Mouse (Mus musculus) midbrain, embryonic 11.5 days (tissue): ENCODE results near the gene Hint3. TPM values are rescaled to one million over a fixed set of nuclear protein-coding genes. Genes with fewer than 3 reads are reported as not detected.

Experiments
- ATAC-seq: fragments of 200-750 bp; cut with Nextera tagmentation; 2 replicates; pipeline ENCODE4 v1.8.0; 2017; ENCODE audit warnings: moderate TSS enrichment, moderate library complexity; ENCODE audit not compliant: low FRiP score
- DNase-seq: peaks from one replicate; pipeline ENCODE4 v3.0.0; 2015; ENCODE audit warnings: low spot score; ENCODE audit errors: missing footprints
- H3K27ac ChIP-seq: fragments of 300-500 bp; sonication (generic); 2 replicates; pipeline ENCODE4 v1.5.1; 2014; ENCODE audit warnings: low read depth, low read length
- H3K27me3 ChIP-seq: fragments of 300-500 bp; sonication (generic); 2 replicates; pipeline ENCODE4 v1.6.1; 2014; ENCODE audit warnings: mild to moderate bottlenecking, low read length, moderate library complexity, mixed read lengths; ENCODE audit not compliant: control insufficient read depth, insufficient read depth
- H3K36me3 ChIP-seq: fragments of 300-500 bp; sonication (generic); 2 replicates; pipeline ENCODE4 v1.6.1; 2014; ENCODE audit warnings: mild to moderate bottlenecking, low read length, moderate library complexity, mixed read lengths; ENCODE audit not compliant: control insufficient read depth, insufficient read depth
- H3K4me1 ChIP-seq: fragments of 300-500 bp; sonication (generic); 2 replicates; pipeline ENCODE4 v1.6.1; 2014; ENCODE audit warnings: low read length; ENCODE audit not compliant: control insufficient read depth, insufficient read depth
- H3K4me2 ChIP-seq: fragments of 300-500 bp; sonication (generic); 2 replicates; pipeline ENCODE4 v1.6.1; 2014; ENCODE audit warnings: mild to moderate bottlenecking, moderate library complexity
- H3K4me3 ChIP-seq: fragments of 300-500 bp; sonication (generic); 2 replicates; pipeline ENCODE4 v1.5.1; 2014; ENCODE audit warnings: low read depth, low read length
- H3K9ac ChIP-seq: fragments of 300-500 bp; sonication (generic); 2 replicates; pipeline ENCODE4 v1.6.1; 2014; ENCODE audit warnings: low read length
- H3K9me3 ChIP-seq: fragments of 300-500 bp; sonication (generic); 2 replicates; pipeline ENCODE4 v1.6.1; 2016; ENCODE audit warnings: low read length; ENCODE audit not compliant: control insufficient read depth
- WGBS: fragments of 180-500 bp; shearing (Covaris S2); extraction: QIAGEN DNeasy Blood & Tissue Kit; methylation state at CpG from one replicate; pipeline ENCODE4 v1.1.7; 2014; 5-methylcytosine and 5-hydroxymethylcytosine counted together
- polyA plus RNA-seq: library from polyadenylated mRNA; unstranded; fragments of >200 nt; fragmentation: Nextera tagmentation; extraction: Ambion mirVana; gene quantifications from 2 replicates; pipeline ENCODE4 v1.2.1, GENCODE M21; 2014

Gene Hint3
- polyA plus RNA-seq, 1 experiment from 2014 or later = 19.4 TPM

DNA sequence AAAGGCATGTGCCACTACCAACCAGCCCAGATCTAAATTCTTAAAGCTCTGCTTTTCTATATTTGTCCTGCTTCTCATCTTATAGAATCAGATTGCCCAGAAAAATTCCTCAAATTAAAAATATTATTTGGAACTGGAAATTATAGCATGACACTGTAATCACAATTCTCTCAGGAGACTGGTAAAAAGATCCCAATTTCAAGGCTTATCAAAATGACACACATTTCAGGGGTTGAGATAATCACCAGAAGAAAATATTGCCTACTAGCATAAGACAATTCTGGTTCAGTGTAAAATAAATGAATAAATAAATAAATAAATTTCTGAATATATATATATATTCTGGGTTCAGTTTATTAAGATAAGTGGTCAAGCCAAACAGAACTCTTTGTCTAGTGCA lies 19.8 kb downstream of the Hint3 start:
- H3K9ac ChIP-seq = no peak overlapping the region
- no peak overlapping the region for H3K4me2 ChIP-seq
- H3K9me3 ChIP-seq = no peaks in the 10 kb centered on the region
- H3K4me1 ChIP-seq = no peaks in the 10 kb centered on the region
- H3K27me3 ChIP-seq = no peaks in the 10 kb centered on the region
- H3K36me3 ChIP-seq = no peaks in the 10 kb centered on the region
- ATAC-seq (no peak), DNase-seq (no peak)
- H3K4me3 ChIP-seq = no peak overlapping the region
- H3K27ac ChIP-seq = no peak overlapping the region

DNA sequence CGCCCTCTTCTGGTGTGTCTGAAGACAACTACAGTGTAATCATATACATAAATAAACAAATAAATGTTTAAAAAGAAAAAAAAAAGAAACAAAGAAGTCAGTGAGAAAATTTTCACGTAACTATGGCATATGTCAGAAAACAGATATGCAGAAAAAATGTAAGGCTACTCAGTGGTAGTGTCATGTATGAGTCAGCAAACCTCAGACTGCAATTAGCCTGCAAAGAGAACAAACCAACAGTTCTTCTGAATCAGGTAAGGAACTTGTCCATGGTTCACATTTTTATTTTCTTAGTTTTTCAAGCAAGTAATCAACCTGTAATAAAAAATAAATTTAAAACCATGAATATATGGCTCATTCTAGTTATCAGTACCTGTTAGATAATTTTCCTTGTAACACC lies 21.3 kb downstream of the Hint3 start:
- H3K27me3 ChIP-seq = no peaks in the 10 kb centered on the region
- H3K36me3 ChIP-seq = no peaks in the 10 kb centered on the region
- H3K4me3 ChIP-seq = no peak overlapping the region
- DNase-seq = no peak
- 75% methylated on average over 2 of the region's 2 CpGs for WGBS
- H3K9me3 ChIP-seq = no peaks in the 10 kb centered on the region
- ATAC-seq = no peak
- H3K27ac ChIP-seq = no peak overlapping the region
- no peak overlapping the region for H3K9ac ChIP-seq
- H3K4me1 ChIP-seq = no peaks in the 10 kb centered on the region
- H3K4me2 ChIP-seq = no peak overlapping the region

DNA sequence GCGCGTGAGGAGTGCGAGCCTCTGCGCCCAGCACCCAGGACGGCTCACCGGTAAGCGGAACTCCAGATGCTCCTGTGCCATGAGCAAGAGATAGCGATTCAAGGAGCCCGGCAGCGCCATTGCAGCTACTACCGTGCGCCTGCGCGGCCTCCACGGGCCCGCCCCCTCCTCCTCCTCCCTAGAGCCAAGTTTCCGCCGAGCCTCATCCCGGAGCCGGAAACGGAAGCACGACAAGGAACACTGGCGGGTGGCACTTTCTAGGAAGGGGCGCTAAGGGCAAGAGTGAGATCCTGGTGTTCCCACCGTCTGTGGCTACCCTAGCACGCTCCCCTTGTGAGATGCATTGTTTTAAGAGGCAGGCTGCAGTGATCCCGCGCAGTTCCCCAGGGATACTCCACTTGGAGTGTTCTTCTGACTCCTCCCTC lies 28.9 kb downstream of the Hint3 start, which contains the start of gene Trmt11:
Trmt11 (minus strand) TSS at position 208 of the 425 bp plus-strand sequence.
- H3K9ac ChIP-seq = peak within 1 kb of the TSS; percentile 85
- DNase-seq = peak; percentile 97
- no peaks in the 10 kb centered on the region for H3K9me3 ChIP-seq
- peak within 1 kb of the TSS; percentile 78 for H3K4me3 ChIP-seq
- peak within 1 kb of the TSS; percentile 62 for H3K4me2 ChIP-seq
- peaks cover 3% of the 10 kb centered on the region; the same call in 1 of the 2 replicates for H3K4me1 ChIP-seq
- WGBS = under 1% methylated on average over 27 of the region's 28 CpGs
- peaks cover 3% of the 10 kb centered on the region; the same call in 1 of the 2 replicates for H3K36me3 ChIP-seq
- peak; percentile 96 for ATAC-seq
- H3K27me3 ChIP-seq = no peaks in the 10 kb centered on the region
- H3K27ac ChIP-seq = peak within 1 kb of the TSS; percentile 66

DNA sequence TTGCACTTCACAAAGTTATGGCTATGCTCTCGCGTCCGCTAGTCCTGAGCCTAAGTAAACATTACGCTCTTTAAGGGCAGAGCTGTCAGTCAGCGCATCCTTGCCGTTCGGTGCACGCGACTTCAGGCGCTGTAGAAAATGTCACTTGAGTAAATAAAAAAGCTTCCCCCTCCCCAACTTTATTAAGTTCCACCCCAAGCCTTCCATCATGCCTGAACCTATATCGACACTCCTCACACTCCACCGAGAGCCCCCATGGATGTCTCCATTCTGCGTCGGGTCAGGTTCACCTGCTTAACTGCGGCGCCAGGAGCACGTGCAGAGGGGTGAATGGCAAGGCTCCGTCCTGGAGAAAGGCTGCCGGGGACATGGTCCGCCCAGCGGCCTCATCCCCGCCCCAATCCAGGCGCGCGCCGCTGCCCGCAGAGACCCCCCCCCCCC lies 29.3 kb downstream of the Hint3 start:
- H3K27ac ChIP-seq = peak overlapping the region; percentile 66
- H3K36me3 ChIP-seq = peaks cover 3% of the 10 kb centered on the region; the same call in 1 of the 2 replicates
- no peaks in the 10 kb centered on the region for H3K27me3 ChIP-seq
- peak overlapping the region; percentile 78 for H3K4me3 ChIP-seq
- H3K4me1 ChIP-seq = peaks cover 3% of the 10 kb centered on the region; the same call in 1 of the 2 replicates
- DNase-seq (peak; percentile 96), ATAC-seq (peak; percentile 91)
- H3K4me2 ChIP-seq = peak overlapping the region; percentile 62
- under 1% methylated on average over 27 of the region's 27 CpGs for WGBS
- H3K9me3 ChIP-seq = no peaks in the 10 kb centered on the region
- peak overlapping the region; percentile 85 for H3K9ac ChIP-seq

DNA sequence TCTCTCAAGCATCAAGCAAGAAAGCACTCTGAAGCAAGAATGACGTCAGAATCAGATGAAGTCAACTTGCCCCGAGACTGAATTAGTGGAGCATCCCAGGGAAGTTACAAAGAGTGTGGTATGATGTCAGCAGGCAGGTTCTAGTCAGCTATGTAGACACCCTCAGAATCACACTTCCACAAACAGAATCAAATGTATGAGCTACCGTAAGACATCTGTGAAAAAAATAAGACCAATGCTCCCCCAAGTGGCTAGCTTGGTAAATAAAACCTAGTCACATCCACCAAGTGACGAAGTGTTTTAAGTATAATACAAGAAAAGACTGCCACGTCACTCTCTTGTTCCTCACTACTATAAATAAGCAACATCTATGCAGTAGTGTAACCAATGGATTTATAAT lies 42.4 kb downstream of the Hint3 start:
- Histone ChIP-seq H3K4me3 (no peak overlapping the region), H3K36me3 (no peaks in the 10 kb centered on the region; the same call in 1 of the 2 replicates), H3K9me3 (no peaks in the 10 kb centered on the region), H3K4me1 (no peaks in the 10 kb centered on the region), H3K9ac (no peak overlapping the region), H3K4me2 (no peak overlapping the region), H3K27me3 (no peaks in the 10 kb centered on the region), H3K27ac (no peak overlapping the region)
- DNase-seq (no peak), ATAC-seq (no peak)
- 83% methylated on average over 5 of the region's 5 CpGs for WGBS

DNA sequence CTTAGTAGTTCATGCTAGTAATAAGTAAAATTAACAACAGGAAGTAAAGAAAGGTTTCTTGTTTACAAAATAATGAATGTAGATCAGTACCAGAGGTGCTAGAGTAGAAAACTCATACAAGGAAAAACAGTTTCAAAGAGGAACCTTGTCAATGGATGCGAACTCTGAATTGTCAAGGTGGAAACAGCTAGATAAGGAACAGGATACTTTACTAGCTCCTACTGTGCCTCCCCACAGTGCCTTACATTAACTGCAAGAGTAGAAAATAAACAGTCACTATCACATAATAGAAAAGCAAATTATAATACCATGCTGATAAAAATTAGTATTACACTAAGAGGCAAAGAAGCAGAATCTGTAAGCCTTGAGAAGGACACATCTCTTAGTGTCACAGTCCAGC lies 43.7 kb downstream of the Hint3 start:
- ATAC-seq = no peak
- no peaks in the 10 kb centered on the region; the same call in 1 of the 2 replicates for H3K36me3 ChIP-seq

DNA sequence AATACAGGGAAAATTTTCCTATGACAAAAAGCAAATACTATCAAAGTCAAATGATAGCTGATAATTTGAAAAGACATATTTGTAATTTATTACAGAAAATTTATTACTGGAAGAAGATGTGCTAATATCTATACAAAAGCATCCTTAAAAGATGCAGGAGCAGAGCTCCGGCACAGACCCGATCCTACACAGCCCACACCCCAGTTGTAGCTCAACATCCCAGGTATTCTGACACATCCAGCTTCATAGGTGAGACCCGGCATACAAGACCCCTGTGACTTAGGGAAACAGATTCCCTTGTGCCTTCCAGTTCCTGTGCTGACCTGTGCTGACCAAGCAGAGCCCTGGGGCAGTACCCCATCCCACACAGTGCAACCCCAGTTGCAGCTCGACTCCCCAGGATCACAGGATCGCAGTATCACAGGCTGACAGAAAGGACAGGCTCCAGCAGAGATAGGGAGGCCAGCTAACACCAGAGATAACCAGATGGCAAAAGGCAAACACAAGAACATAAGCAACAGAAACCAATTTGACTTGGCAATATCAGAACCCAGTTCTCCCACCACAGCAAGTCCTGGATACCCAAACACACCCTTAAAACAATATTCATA lies 51.7 kb downstream of the Hint3 start:
- no peak overlapping the region for H3K4me3 ChIP-seq
- H3K9ac ChIP-seq = no peak overlapping the region
- WGBS = 88% methylated on average over 5 of the region's 5 CpGs
- no peak overlapping the region for H3K27ac ChIP-seq
- H3K36me3 ChIP-seq = no peaks in the 10 kb centered on the region; the same call in 1 of the 2 replicates
- no peaks in the 10 kb centered on the region for H3K4me1 ChIP-seq
- no peaks in the 10 kb centered on the region for H3K27me3 ChIP-seq
- ATAC-seq = no peak
- no peak for DNase-seq
- no peaks in the 10 kb centered on the region for H3K9me3 ChIP-seq
- H3K4me2 ChIP-seq = no peak overlapping the region

More for the DNA sequence above, 43.7 kb downstream of the Hint3 start:
- Histone ChIP-seq H3K27ac (no peak overlapping the region), H3K4me2 (no peak overlapping the region), H3K4me3 (no peak overlapping the region), H3K4me1 (no peaks in the 10 kb centered on the region), H3K9ac (no peak overlapping the region), H3K9me3 (no peaks in the 10 kb centered on the region), H3K27me3 (no peaks in the 10 kb centered on the region)
- DNase-seq = no peak
- 89% methylated on average over 1 of the region's 1 CpGs for WGBS

DNA sequence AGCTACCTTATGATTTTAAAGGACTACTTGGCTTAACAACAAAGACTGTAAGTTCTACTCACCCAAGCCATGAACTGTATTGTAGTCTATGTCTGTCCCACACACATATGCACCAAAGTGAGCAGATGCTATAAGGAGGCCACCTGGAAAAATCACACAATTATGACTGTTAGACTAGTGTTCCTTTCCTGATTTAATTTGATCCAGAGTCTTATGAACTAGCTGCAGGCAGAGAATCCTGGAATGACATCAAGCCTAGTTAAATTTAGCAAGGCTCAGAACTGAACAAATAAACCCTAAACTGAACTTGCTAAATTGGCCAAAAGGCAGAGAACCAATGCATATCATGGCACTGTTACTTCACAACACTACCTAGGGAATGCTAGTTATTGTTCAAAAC lies 63.1 kb downstream of the Hint3 start:
- H3K9me3 ChIP-seq = no peaks in the 10 kb centered on the region
- no peak for ATAC-seq

DNA sequence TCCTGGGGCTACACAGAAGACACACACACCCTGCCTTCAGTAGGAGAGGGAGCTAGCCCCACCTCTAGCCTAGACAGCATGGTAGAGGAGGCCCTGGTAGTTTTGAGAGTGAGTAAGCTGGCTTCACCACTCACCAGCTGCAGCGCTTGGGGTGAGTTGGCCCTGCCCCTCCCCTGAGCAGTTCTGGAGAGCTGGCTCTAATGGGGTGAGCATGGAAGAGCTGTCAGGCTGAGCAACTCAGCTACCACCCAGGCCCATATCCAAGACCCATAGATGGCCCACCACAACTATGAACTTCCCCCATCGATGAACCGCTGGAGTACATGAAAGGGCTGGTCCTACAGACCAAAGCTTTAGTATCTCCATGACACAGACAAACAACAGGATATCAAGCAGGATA lies 64.8 kb downstream of the Hint3 start:
- H3K9ac ChIP-seq = no peak overlapping the region
- peaks cover 6% of the 10 kb centered on the region for H3K36me3 ChIP-seq
- DNase-seq (no peak), ATAC-seq (no peak)
- H3K4me1 ChIP-seq = no peaks in the 10 kb centered on the region
- H3K4me3 ChIP-seq = no peak overlapping the region
- no peaks in the 10 kb centered on the region for H3K27me3 ChIP-seq
- H3K4me2 ChIP-seq = no peak overlapping the region
- no peak overlapping the region for H3K27ac ChIP-seq
- WGBS = 93% methylated on average over 3 of the region's 3 CpGs
- no peaks in the 10 kb centered on the region for H3K9me3 ChIP-seq

More for the DNA sequence above, 63.1 kb downstream of the Hint3 start:
- Histone ChIP-seq H3K36me3 (peaks cover 4% of the 10 kb centered on the region), H3K4me1 (no peaks in the 10 kb centered on the region), H3K4me3 (no peak overlapping the region), H3K27ac (no peak overlapping the region), H3K27me3 (no peaks in the 10 kb centered on the region), H3K9ac (no peak overlapping the region), H3K4me2 (no peak overlapping the region)
- DNase-seq = no peak
